Mouse (Mus musculus) layer of hippocampus, adult 2 months (tissue): ENCODE measurements around the gene Slc36a4. TPM values are rescaled to one million over a fixed set of nuclear protein-coding genes. Genes with fewer than 3 reads are reported as not detected.

Source experiments
- DNase-seq, 2 experiments: peaks; one replicate each; pipeline ENCODE4 v3.0.0; 2022; ENCODE audit warnings: low spot score in 2 of 2
- H3K27ac ChIP-seq: fragments of 200-600 bp; 2 replicates; pipeline ENCODE4 v1.8.1; 2022
- H3K4me3 ChIP-seq: fragments of 200-600 bp; 2 replicates; pipeline ENCODE4 v1.8.1; 2022; ENCODE audit warnings: mild to moderate bottlenecking
- CTCF ChIP-seq: fragments of 200-600 bp; conservative IDR thresholded peaks from 2 replicates; pipeline ENCODE4 v1.8.1; 2022; ENCODE audit warnings: antibody characterized with exemption, mild to moderate bottlenecking, moderate library complexity
- total RNA-seq, 2 experiments: library from RNA; stranded (reverse); gene quantifications; 2 replicates each; pipeline ENCODE4 v1.2.3; 2021

The Slc36a4 gene
- total RNA-seq, 2 experiments from 2014 or later = 44.6 TPM

DNA sequence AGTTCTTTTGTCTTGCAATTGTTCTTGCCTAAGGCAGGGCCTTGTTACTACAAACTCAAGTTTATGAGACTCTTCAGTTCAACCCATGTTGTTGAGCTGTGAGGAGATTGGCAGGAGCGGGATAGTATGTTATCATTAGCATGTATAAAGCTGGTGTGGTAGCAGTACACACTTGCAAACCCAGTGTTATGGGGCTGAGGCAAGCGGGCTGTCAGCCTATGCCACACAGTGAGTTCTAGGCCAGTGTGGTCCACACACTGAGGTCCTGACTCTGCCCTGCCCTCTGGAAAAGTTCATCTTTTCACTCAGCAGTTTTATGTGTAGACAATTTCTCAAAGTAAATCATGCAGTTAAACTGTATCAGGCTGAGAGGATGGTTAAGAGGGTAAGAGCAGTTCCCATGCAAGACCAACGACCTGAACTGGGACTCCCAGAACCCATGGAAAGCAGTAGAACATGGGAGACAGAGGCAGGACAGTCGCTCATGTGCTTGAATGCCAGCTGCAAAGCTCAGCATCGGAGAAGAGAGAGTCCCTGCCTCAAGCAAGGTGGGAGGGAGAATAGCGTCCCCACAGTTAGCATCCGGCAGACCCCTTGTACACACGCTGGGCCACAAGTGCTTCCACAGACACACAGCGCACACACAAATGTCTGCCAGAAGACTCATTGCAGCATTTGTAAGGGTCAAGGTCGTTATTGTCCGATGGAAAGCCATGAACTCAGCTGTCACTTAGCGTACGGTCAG lies 1.5 kb downstream of the Slc36a4 start:
- no peak for DNase-seq
- Histone ChIP-seq H3K4me3 (no peak overlapping the region; the same call in 1 of the 2 replicates), H3K27ac (no peak overlapping the region)
- TF ChIP-seq CTCF = no peak

DNA sequence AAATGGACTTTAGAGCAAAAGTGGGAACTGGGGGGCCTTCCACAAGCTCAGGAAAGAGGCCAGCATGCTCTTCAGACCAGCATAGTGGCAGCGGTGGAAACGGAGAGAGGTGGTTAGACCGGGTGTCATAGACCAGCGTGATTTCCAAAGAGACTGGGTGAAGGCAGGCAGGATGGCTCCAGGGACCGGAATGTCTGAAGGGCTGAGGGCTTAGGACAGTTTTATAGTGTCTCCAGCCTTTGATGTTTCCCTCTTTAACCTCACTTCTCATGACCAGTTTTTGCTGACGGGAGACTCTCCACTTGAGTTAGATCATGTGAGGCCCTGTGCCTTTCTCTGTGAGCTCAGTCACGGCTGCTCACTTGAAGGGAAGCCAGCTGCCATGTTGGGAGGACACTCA lies 2.1 kb downstream of the Slc36a4 start:
- Histone ChIP-seq H3K4me3 (no peak overlapping the region), H3K27ac (no peak overlapping the region)
- no peak for TF ChIP-seq CTCF
- DNase-seq = no peak

DNA sequence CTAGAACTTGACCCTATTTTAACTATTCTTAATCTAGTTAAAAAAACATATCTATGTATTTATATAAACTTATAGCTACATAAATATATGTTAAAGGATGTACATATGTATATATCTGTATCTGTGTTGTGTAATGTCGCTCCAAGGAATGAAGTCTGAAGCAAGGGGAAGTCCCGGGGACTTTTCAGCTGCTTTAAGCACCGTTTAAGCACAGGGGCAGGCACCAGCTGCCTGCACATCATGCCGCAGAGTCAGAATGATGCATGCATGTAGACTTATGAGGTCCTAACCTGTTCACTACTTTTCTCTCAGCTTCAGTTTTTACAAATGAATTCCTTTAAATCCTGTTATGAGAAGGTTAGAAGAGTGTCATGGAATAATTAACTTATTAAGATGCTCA lies 5.3 kb downstream of the Slc36a4 start:
- Histone ChIP-seq H3K4me3 (no peak overlapping the region), H3K27ac (no peak overlapping the region)
- no peak for DNase-seq
- no peak for TF ChIP-seq CTCF

DNA sequence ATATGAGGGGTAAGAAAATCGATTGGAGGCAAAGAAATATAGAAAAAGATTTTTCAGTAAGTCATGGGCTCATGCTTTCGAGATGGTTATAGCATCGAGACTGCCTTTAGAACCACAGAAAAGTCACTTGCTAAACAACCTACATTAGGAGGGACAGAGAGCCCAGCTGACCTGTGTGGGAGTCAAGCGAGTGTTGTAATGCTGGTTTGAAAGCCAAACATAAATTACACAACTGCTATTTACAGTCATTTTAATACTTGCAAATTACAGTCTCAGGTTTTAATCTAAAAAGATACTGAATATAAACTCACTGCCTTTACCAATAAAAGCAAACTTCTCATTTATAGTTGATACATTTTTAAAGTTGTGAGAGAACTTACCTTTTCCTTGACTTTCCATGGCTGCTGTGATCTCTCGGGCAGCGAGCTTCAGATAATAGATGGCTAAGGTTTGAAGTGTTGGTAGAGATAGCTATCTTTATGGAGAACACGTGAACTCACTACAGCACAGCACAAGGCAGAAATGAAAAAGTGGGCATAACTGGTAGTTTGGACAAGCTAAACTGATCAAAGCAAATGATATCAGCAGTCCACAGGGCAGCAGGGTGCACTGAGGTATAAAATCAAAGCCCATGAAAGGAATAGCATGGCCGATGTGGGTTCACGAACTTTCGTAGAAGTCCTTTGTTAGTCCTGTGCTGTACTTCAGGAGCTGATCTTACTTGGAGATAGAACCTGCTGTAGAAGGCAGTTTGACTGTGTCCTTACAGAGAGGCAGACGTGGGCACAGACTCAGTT lies 5.9 kb downstream of the Slc36a4 start:
- no peak for DNase-seq
- no peak for TF ChIP-seq CTCF

DNA sequence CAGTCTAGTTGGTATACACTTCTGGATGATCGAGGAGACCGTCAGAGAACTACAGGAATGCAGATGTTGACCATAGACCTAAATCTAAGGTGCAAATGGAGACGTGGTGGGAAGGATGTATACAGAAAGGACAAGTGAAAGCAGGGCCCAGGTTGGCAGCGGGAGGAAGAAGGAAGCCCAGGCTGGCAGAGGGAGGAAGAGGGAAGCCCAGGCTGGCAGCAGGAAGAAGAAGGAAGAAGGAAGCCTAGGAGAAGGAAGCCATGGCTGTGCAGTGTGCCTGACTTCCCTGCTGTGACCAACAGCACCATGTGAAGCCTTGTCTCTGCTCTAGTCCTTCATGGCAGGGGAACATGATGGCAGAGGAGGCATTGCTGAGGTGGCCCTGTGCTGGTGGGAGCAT lies 7.8 kb downstream of the Slc36a4 start:
- Histone ChIP-seq H3K27ac (no peak overlapping the region), H3K4me3 (no peak overlapping the region)
- DNase-seq = no peak
- no peak for TF ChIP-seq CTCF

More for the DNA sequence above, 5.9 kb downstream of the Slc36a4 start:
- Histone ChIP-seq H3K27ac (no peak overlapping the region), H3K4me3 (no peak overlapping the region)

DNA sequence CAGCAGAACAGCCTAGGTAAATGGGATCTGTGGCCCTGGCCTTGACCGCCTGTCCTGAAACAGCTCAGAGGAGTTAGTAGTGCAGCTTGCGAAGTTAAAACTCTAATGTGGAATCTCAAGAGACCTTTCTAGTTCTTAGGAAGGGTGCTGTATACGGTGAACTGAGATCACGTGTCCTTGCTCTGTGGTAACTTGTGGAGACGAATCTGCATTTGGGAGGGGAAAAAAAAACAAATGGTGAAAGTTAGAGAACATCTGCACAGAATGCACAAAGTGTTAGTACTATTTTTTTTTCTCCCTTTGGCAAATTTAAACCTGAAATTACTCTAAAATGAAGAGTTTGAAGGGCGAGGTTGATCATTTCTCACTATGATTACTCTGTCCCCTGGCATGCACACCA lies 8.8 kb downstream of the Slc36a4 start:
- no peak for TF ChIP-seq CTCF
- H3K4me3 ChIP-seq = no peak overlapping the region
- no peak overlapping the region for H3K27ac ChIP-seq
- no peak for DNase-seq

DNA sequence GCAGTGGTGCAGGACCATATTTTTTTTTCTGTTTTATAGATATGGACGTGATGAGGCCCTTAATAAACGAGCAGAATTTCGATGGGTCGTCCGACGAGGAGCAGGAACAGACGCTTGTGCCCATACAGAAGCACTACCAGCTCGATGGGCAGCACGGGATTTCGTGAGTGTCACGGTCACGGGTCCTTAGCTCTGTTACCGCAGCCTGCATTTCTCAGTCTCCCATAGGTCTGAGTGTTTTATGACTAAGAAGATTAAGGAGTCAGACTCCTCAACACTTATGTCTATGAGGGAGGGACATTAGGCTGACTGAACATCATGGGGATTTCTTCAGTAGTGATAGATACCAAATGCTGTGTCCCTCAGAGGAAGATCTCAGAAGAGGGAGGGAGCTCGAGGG lies 10.1 kb downstream of the Slc36a4 start:
- Histone ChIP-seq H3K27ac (no peak overlapping the region), H3K4me3 (no peak overlapping the region)
- no peak for DNase-seq
- TF ChIP-seq CTCF = no peak

DNA sequence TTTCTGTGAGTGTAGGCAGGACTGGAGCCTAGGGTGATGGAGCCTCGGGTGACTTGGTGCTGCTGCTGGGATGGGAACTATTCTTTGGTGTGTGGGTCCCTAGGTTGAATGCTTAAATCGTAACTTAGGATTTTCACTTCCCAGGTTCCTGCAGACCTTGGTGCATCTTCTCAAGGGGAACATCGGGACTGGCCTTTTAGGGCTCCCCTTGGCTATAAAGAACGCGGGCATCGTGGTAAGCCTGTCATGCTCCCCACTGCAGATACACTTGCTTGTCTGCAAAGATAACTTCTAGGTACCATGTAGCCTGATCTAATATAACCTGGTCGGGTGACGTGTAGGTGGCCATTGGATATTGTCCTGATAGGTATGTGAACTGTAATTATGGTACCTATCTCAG lies 11.0 kb downstream of the Slc36a4 start:
- no peak for DNase-seq
- H3K27ac ChIP-seq = no peak overlapping the region
- no peak for TF ChIP-seq CTCF

DNA sequence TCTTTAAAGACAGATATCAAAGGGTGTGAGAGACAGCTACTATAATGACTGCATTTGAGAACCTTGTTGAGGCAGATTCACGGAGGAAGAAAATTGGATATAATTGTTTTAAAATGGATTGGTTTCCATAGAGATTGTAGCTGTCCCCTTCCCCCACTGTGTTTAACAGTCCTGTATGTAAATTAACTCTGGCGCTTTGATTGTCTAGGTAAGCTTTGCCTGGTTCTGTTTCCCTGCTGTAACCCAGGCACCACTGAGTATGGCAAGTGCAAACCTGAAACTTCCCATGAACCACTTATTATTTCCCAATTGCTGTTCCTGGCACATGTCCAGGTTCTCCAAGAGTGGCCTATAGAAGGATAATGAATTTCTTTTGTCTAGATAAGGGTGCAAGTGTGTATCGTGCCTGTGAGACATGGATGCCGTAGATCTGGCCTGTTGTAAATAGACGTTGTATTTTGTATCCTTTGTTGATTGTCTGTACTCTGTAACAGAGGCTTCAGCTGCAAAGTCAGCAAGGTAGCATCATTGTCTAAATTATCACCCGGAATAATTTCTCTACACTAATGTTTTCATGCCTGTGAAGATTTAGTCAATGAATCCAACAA lies 11.8 kb downstream of the Slc36a4 start:
- TF ChIP-seq CTCF = no peak
- H3K4me3 ChIP-seq = no peak overlapping the region
- H3K27ac ChIP-seq = no peak overlapping the region
- DNase-seq = no peak

More for the DNA sequence above, 11.0 kb downstream of the Slc36a4 start:
- no peak overlapping the region for H3K4me3 ChIP-seq

DNA sequence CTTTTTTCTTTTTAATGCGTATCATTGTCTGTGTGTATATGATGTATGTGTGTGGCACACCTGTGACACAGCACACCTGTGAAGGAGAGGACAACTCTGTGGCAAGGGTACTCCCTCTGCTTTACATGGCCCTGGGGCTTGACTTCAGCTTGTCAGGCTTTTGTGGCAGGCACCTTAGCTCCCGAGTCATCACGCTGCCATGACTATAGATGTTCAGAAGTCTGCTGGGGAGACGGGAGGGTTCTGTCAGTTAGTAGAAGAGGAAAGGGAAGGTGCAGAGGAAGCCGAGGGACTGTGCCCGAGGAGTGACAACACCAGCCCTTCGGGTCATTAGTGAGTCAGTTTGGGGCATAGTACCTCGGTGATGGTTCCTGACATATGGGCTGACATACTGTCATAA lies 13.0 kb downstream of the Slc36a4 start:
- no peak for TF ChIP-seq CTCF
- Histone ChIP-seq H3K27ac (no peak overlapping the region), H3K4me3 (no peak overlapping the region)
- DNase-seq = no peak

DNA sequence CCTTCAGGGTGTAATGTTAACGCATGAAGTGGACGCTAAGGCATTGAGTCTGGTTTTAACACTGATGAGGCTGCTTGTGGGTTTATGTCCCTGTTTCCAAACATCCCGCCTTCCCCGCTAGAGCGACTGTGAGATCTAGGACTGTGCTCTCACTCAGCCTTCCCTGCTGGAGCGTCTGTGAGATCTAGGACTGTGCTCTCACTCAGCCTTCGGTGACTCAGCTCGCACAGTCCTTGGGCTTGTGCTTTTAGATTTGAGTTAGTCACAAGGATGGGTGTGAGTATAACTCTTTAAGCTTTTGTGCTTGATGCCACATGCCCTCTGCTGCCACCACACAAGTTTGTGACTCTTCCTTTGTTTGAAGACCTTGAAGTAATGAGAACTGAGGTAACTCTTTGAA lies 17.6 kb downstream of the Slc36a4 start:
- TF ChIP-seq CTCF = no peak
- Histone ChIP-seq H3K27ac (no peak overlapping the region), H3K4me3 (no peak overlapping the region)
- DNase-seq = no peak

DNA sequence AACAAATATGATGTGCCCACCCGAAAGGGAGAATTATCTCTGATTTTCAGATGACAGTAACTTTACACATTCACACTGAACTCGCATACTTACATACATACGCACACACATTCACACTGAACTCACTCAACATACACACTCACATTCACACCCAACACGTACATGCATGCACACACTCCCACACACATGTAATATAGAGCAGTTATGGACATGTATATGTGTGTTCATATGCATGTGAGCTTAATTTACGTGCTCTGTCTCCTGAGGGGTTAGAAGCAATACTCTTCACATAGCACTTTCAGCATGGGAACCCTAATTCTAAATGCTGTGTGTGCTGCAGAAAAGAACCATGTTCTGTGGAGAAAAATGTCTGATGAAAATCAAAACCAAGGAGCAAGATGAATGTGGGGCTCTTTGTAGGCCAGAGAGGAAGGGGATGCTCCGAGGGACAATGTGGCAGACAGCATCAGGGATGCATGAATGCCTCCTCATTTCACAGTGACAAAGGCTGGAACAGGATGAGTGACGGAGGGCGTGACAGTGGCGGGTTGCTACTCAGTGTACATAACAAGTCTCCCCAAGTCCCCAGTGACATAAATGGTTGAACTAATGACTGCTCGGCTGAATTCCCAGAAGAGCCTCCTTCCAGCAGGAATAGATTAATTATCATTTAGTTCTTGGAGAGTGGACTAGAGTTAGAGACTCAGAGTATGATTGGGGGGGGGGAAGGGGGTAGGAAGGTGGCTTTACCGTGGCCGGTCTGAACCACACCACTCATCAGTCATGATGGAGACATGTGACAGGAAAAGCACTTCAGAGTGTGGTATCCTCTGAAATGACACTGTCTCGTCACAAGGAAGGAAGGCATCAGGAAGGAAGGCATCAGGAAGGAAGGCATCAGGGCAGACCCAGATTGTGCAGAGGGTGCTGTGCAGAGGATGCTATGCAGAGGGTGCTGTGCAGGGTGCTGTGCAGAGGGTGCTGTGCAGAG lies 22.5 kb downstream of the Slc36a4 start:
- Histone ChIP-seq H3K4me3 (no peak overlapping the region), H3K27ac (no peak overlapping the region)
- DNase-seq = no peak
- TF ChIP-seq CTCF = no peak
